Mouse (Mus musculus): ENCODE data around the gene Prkcz.
"Not testable (repeated sequence)": the region's sequence is repeated elsewhere in the genome, so short reads cannot be mapped to it uniquely, and the experiment has no call there.

The Prkcz gene

GRCm38 (mm10) chr4:155359560-155360464 lies 1.3 kb downstream of the Prkcz start:
- no peak for DNase-seq (ENCODE audit: low spot score in 2 of 2)

- DNase-seq (ENCODE audit: low spot score in 2 of 2) = peak in 1 of 2 experiments; percentile 40
These were observed 3.6 kb downstream of the Prkcz start for GRCm38 (mm10) chr4:155357601-155358000.

GRCm38 (mm10) chr4:155356354-155356753 lies 4.8 kb downstream of the Prkcz start:
- DNase-seq (ENCODE audit: low spot score in 2 of 2) = no peak

- no peak for DNase-seq (ENCODE audit: low spot score in 2 of 2)
These were observed 6.6 kb downstream of the Prkcz start for GRCm38 (mm10) chr4:155354546-155354945.

- DNase-seq (ENCODE audit: low spot score in 2 of 2) = no peak
These were observed 7.1 kb downstream of the Prkcz start for GRCm38 (mm10) chr4:155354035-155354434.

GRCm38 (mm10) chr4:155352581-155352980 lies 8.6 kb downstream of the Prkcz start:
- DNase-seq (ENCODE audit: low spot score in 2 of 2) = peak; percentile 39 to 42

- no peak for DNase-seq (ENCODE audit: low spot score in 2 of 2)
These were observed 14.8 kb downstream of the Prkcz start for GRCm38 (mm10) chr4:155346350-155346749.

GRCm38 (mm10) chr4:155345608-155345953 lies 15.6 kb downstream of the Prkcz start:
- DNase-seq (ENCODE audit: low spot score in 2 of 2) = no peak

- peak in 1 of 2 experiments; percentile 44 for DNase-seq (ENCODE audit: low spot score in 2 of 2)
These were observed 16.2 kb downstream of the Prkcz start for GRCm38 (mm10) chr4:155344716-155345607.

- DNase-seq (ENCODE audit: low spot score in 2 of 2) = no peak
These were observed 16.9 kb downstream of the Prkcz start for GRCm38 (mm10) chr4:155344299-155344600.

- no peak for DNase-seq (ENCODE audit: low spot score in 2 of 2)
These were observed 17.5 kb downstream of the Prkcz start for GRCm38 (mm10) chr4:155343415-155344298.

- no peak for DNase-seq (ENCODE audit: low spot score in 2 of 2)
These were observed 24.7 kb downstream of the Prkcz start for GRCm38 (mm10) chr4:155336284-155337050.

- DNase-seq (ENCODE audit: low spot score in 2 of 2) = no peak
These were observed 28.9 kb downstream of the Prkcz start for GRCm38 (mm10) chr4:155332253-155332652.

GRCm38 (mm10) chr4:155328385-155328784 lies 32.8 kb downstream of the Prkcz start:
- DNase-seq (ENCODE audit: low spot score in 2 of 2) = not testable (repeated sequence)

- no peak for DNase-seq (ENCODE audit: low spot score in 2 of 2)
These were observed 35.4 kb downstream of the Prkcz start for GRCm38 (mm10) chr4:155325773-155326172.

- no peak for DNase-seq (ENCODE audit: low spot score in 2 of 2)
These were observed 36.6 kb downstream of the Prkcz start for GRCm38 (mm10) chr4:155324511-155324910.

- DNase-seq (ENCODE audit: low spot score in 2 of 2) = no peak
These were observed 37.9 kb downstream of the Prkcz start for GRCm38 (mm10) chr4:155323081-155323795.

GRCm38 (mm10) chr4:155320281-155321244 lies 40.6 kb downstream of the Prkcz start:
- DNase-seq (ENCODE audit: low spot score in 2 of 2) = peak; percentile 20 to 66

GRCm38 (mm10) chr4:155318266-155318665 lies 42.9 kb downstream of the Prkcz start:
- DNase-seq (ENCODE audit: low spot score in 2 of 2) = no peak
